Mouse (Mus musculus) megakaryocyte, embryonic 14.5 days (primary cell): Measurements from ENCODE around the gene Ppm1k.

Experiments used
- FLI1 ChIP-seq: IDR thresholded peaks from 2 replicates; pipeline ENCODE4 v1.6.1; 2012; ENCODE audit warnings: low read length, inconsistent platforms, mixed read lengths
- GATA1 ChIP-seq: IDR thresholded peaks from 3 replicates; pipeline ENCODE4 v1.6.1; 2012; ENCODE audit warnings: mixed read lengths, low read length, inconsistent platforms, borderline replicate concordance

DNA sequence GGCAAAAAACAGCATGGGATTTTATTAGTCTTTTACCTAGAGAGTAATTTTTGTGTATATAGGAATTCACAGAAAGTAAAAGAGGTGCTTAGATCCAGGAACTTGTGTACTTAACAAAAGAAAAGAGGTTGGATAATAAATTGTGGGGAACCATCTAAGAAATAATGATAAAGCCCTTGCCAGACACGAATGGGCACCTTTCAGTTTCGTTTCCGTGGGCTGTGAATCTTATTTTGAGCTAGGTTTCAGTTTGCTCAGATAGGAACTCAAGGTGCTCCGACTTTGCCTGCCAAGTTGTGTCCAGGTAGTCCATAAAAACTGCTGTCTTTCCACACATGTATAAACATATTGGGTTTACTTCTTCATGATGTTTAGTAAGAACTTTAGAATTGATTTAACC lies 47.1 kb upstream of the Ppm1k start:
- TF ChIP-seq GATA1 (no peak), FLI1 (no peak)
